In genomic region chr5:122821524-122821885, GRCm38 (mm10) we compare ENCODE assay signal across 8 mouse cellular contexts. TPM values are rescaled to one million over a fixed set of nuclear protein-coding genes. Genes with fewer than 3 reads are reported as not detected.
DNase-seq lines count a peak whose midpoint lies in the region; ATAC-seq and TF ChIP-seq lines count a peak whose summit lies in the region.

No protein-coding gene starts in this region.

- 0 out of 4 replicates have a peak, but pooled peaks of 1 of the 2 experiments have one; percentile 19 for TF ChIP-seq EP300 in MEL (IDR thresholded peaks at IDR 0.05; ENCODE audit: low read depth in 1 of 2, low read length in 2 of 2)

- no peak for TF ChIP-seq RAD21 in MEL (IDR thresholded peaks at IDR 0.05; ENCODE audit: low read depth, low read length)

- peaks cover 8% of the 10 kb centered on the region for H3K79me2 ChIP-seq in MEL (ENCODE audit: control insufficient read depth, insufficient read depth, low read length, poor library complexity)

- WGBS in heart, embryonic 13.5 days = under 1% methylated on average over 10 of the region's 10 CpGs
- WGBS in hindbrain, embryonic 10.5 days = 0% methylated on average over 10 of the region's 10 CpGs

- no peaks in the 10 kb centered on the region for H3K9me3 ChIP-seq in heart, embryonic 13.5 days
- no peaks in the 10 kb centered on the region for H3K9me3 ChIP-seq in MEL (replicated peaks; ENCODE audit: insufficient read depth, low read length)
- no peaks in the 10 kb centered on the region for H3K9me3 ChIP-seq in hindbrain, embryonic 10.5 days

- peak overlapping the region; percentile 76 for H3K4me2 ChIP-seq in heart, embryonic 13.5 days

- peak overlapping the region; percentile 98 for H3K27ac ChIP-seq in heart, embryonic 13.5 days (replicated peaks)
- H3K27ac ChIP-seq in MEL (ENCODE audit: control insufficient read depth, low read depth, low read length) = peak overlapping the region; percentile 58
- H3K27ac ChIP-seq in hindbrain, embryonic 10.5 days = peak overlapping the region; percentile 94

- no peaks in the 10 kb centered on the region for H3K27me3 ChIP-seq in heart, embryonic 13.5 days (replicated peaks)
- H3K27me3 ChIP-seq in MEL (ENCODE audit: control insufficient read depth in 1 of 2, insufficient read depth in 2 of 2, low read length in 2 of 2) = no peaks in the 10 kb centered on the region
- H3K27me3 ChIP-seq in hindbrain, embryonic 10.5 days (ENCODE audit: insufficient read depth, poor library complexity, severe bottlenecking) = no peaks in the 10 kb centered on the region

- peak overlapping the region; percentile 89 for H3K4me3 ChIP-seq in heart, embryonic 13.5 days
- H3K4me3 ChIP-seq in MEL (ENCODE audit: control insufficient read depth in 1 of 2, insufficient read depth in 1 of 2, low read depth in 2 of 2, low read length in 2 of 2) = peak overlapping the region; percentile 63 to 71
- H3K4me3 ChIP-seq in hindbrain, embryonic 10.5 days = peak overlapping the region; percentile 86

- DNase-seq in heart, postnatal 25 days (ENCODE audit: low spot score) = no peak
- no peak for DNase-seq in MEL (ENCODE audit: low read depth, low spot score)
- DNase-seq in hindbrain, embryonic 10.5 days (ENCODE audit: low spot score) = no peak
- no peak for DNase-seq in urinary bladder, postnatal 36 days (ENCODE audit: low spot score in 2 of 2)
- no peak for DNase-seq in layer of hippocampus, postnatal 10 days (ENCODE audit: low spot score in 2 of 2)
- no peak for DNase-seq in retina, embryonic 14.5 days (ENCODE audit: low spot score)

- TF ChIP-seq CTCF in MEL (IDR thresholded peaks at IDR 0.05 in 2 of 3, conservative IDR thresholded peaks at IDR 0.05 in 1 of 3; ENCODE audit: control insufficient read depth in 1 of 3, insufficient read depth in 1 of 3, low read depth in 2 of 3, low read length in 3 of 3, poor library complexity in 1 of 3, severe bottlenecking in 1 of 3) = no peak

- TF ChIP-seq POLR2A in MEL (IDR thresholded peaks at IDR 0.05; ENCODE audit: control insufficient read depth in 1 of 2, insufficient read depth in 1 of 2, low read depth in 1 of 2, low read length in 2 of 2, poor library complexity in 1 of 2) = no peak; a peak in 1 of 4 replicates

- peak overlapping the region; percentile 84 for H3K9ac ChIP-seq in heart, embryonic 13.5 days
- peak overlapping the region; percentile 67 for H3K9ac ChIP-seq in MEL (ENCODE audit: control insufficient read depth, low read depth, low read length, poor library complexity, severe bottlenecking)

- H3K36me3 ChIP-seq in heart, embryonic 13.5 days = peaks cover 30% of the 10 kb centered on the region
- H3K36me3 ChIP-seq in MEL (ENCODE audit: control insufficient read depth in 1 of 2, insufficient read depth in 2 of 2, low read length in 2 of 2) = peaks cover 11 to 17% of the 10 kb centered on the region in 2 experiments
- H3K36me3 ChIP-seq in hindbrain, embryonic 10.5 days = peaks cover 31% of the 10 kb centered on the region

- intact Hi-C loops in heart, postnatal 25 days (cut with DNase I) = loop anchor here (5.0 to 10.0 kb wide), 2 partner anchors 76 to 233 kb away; no protein-coding TSS in a partner anchor

- peaks cover 15% of the 10 kb centered on the region for H3K4me1 ChIP-seq in heart, embryonic 13.5 days
- peaks cover 12 to 17% of the 10 kb centered on the region in 2 experiments for H3K4me1 ChIP-seq in MEL (ENCODE audit: control insufficient read depth in 1 of 2, insufficient read depth in 2 of 2, low read length in 2 of 2)
- H3K4me1 ChIP-seq in hindbrain, embryonic 10.5 days (replicated peaks) = peaks cover 12% of the 10 kb centered on the region

- no peak for ATAC-seq in heart, embryonic 13.5 days (ENCODE audit: extremely low read depth, insufficient number of reproducible peaks, low FRiP score, low TSS enrichment)
- peak; percentile 35 for ATAC-seq in megakaryocyte progenitor cell, adult 5-6 weeks (replicated peaks; ENCODE audit: poor library complexity)

TF ChIP-seq in MEL, 35 proteins besides CTCF, POLR2A, EP300 and RAD21:
- TF ChIP-seq ZMIZ1 (IDR thresholded peaks at IDR 0.05; ENCODE audit: low read depth, low read length) (0 out of 2 replicates have a peak, but pooled peaks have one; percentile 27), ELF1 (IDR thresholded peaks at IDR 0.05; ENCODE audit: low read depth, low read length) (no peak), MYC (IDR thresholded peaks at IDR 0.05; ENCODE audit: low read depth, low read length) (peak; percentile 38), CHD2 (IDR thresholded peaks at IDR 0.05; ENCODE audit: low read length) (no peak), BHLHE40 (IDR thresholded peaks at IDR 0.05; ENCODE audit: borderline replicate concordance, low read depth, low read length) (peak; percentile 5; the same call in 1 of the 2 replicates), ZNF384 (IDR thresholded peaks at IDR 0.05; ENCODE audit: low read depth, low read length) (peak; percentile 97), POLR2AphosphoS5 (IDR thresholded peaks at IDR 0.05; ENCODE audit: borderline replicate concordance, low read depth, low read length) (peak; percentile 11; the same call in 1 of the 2 replicates), CHD1 (IDR thresholded peaks at IDR 0.05; ENCODE audit: low read depth, low read length) (no peak), SIN3A (IDR thresholded peaks at IDR 0.05; ENCODE audit: low read length) (peak; percentile 44; the same call in 1 of the 2 replicates), USF2 (IDR thresholded peaks at IDR 0.05; ENCODE audit: borderline replicate concordance in 1 of 2, insufficient read depth in 1 of 2, low read depth in 1 of 2, low read length in 2 of 2) (no peak), GATA1 (IDR thresholded peaks at IDR 0.05; ENCODE audit: low read depth, low read length) (no peak), GABPA (IDR thresholded peaks at IDR 0.05; ENCODE audit: low read depth, low read length) (no peak), UBTF (IDR thresholded peaks at IDR 0.05; ENCODE audit: borderline replicate concordance, insufficient read depth, low read depth, low read length) (no peak)
TF ChIP-seq in MEL: peak in this region for 6.

RNA-seq across cellular contexts. Expression of gene Anapc5, which starts 0.4 kb away (rescaled TPM):
- 293 and 310 TPM in 2 replicates for polyA plus RNA-seq in heart, embryonic 13.5 days (2015; fragmentation: Nextera tagmentation; extraction: Ambion mirVana)
- total RNA-seq in heart, postnatal 25 days (2021) = 100 to 1,000 TPM; 161 to 165 TPM
- total RNA-seq in MEL (2012; rRNA removed) = 244 and 262 TPM in 2 replicates
- 100 to 1,000 TPM in 1 of 2 experiments, not detected in 1; 390 TPM for polyA plus RNA-seq in MEL (2012; ENCODE audit: insufficient read depth in 1 of 2, insufficient read length in 2 of 2, low read depth in 1 of 2, low replicate concordance in 2 of 2, missing spikeins in 1 of 2)
- polyA plus RNA-seq in hindbrain, embryonic 10.5 days (2016; fragmentation: Nextera tagmentation; extraction: Ambion mirVana) = 491 and 495 TPM in 2 replicates
- 193 and 210 TPM in 2 replicates for total RNA-seq in megakaryocyte progenitor cell, adult 5-6 weeks (2015)
- 298 and 322 TPM in 2 replicates for total RNA-seq in megakaryocyte progenitor cell, adult 5-6 weeks (2017)
- 100 to 1,000 TPM; 252 to 292 TPM for total RNA-seq in layer of hippocampus, postnatal 10 days (2021)

RNA-seq across cellular contexts. Expression of gene Rnf34, which starts 28.3 kb away (rescaled TPM):
- polyA plus RNA-seq in heart, embryonic 13.5 days (2015; fragmentation: Nextera tagmentation; extraction: Ambion mirVana) = 26.4 and 29.8 TPM in 2 replicates
- 10 to 100 TPM; 24.0 to 28.2 TPM for total RNA-seq in heart, postnatal 25 days (2021)
- 13.9 and 14.8 TPM in 2 replicates for total RNA-seq in MEL (2012; rRNA removed)
- 10 to 100 TPM in 1 of 2 experiments, not detected in 1; 27.4 TPM for polyA plus RNA-seq in MEL (2012; ENCODE audit: insufficient read depth in 1 of 2, insufficient read length in 2 of 2, low read depth in 1 of 2, low replicate concordance in 2 of 2, missing spikeins in 1 of 2)
- polyA plus RNA-seq in hindbrain, embryonic 10.5 days (2016; fragmentation: Nextera tagmentation; extraction: Ambion mirVana) = 47.6 and 48.3 TPM in 2 replicates
- total RNA-seq in megakaryocyte progenitor cell, adult 5-6 weeks (2015) = 7.9 and 10.1 TPM in 2 replicates
- 12.7 and 15.6 TPM in 2 replicates for total RNA-seq in megakaryocyte progenitor cell, adult 5-6 weeks (2017)
- total RNA-seq in layer of hippocampus, postnatal 10 days (2021) = 10 to 100 TPM; 43.5 to 57.1 TPM

RNA-seq across cellular contexts. Expression of gene Camkk2, which starts 42.3 kb away (rescaled TPM):
- 14.0 and 14.5 TPM in 2 replicates for polyA plus RNA-seq in heart, embryonic 13.5 days (2015; fragmentation: Nextera tagmentation; extraction: Ambion mirVana)
- 10 to 100 TPM; 11.0 to 11.4 TPM for total RNA-seq in heart, postnatal 25 days (2021)
- 16.3 and 23.7 TPM in 2 replicates for total RNA-seq in MEL (2012; rRNA removed)
- 10 to 100 TPM in 1 of 2 experiments, not detected in 1; 24.8 TPM for polyA plus RNA-seq in MEL (2012; ENCODE audit: insufficient read depth in 1 of 2, insufficient read length in 2 of 2, low read depth in 1 of 2, low replicate concordance in 2 of 2, missing spikeins in 1 of 2)
- 25.1 and 29.3 TPM in 2 replicates for polyA plus RNA-seq in hindbrain, embryonic 10.5 days (2016; fragmentation: Nextera tagmentation; extraction: Ambion mirVana)
- total RNA-seq in megakaryocyte progenitor cell, adult 5-6 weeks (2015) = 29.4 and 30.7 TPM in 2 replicates
- total RNA-seq in megakaryocyte progenitor cell, adult 5-6 weeks (2017) = 23.2 and 34.3 TPM in 2 replicates
- 100 to 1,000 TPM; 103 to 117 TPM for total RNA-seq in layer of hippocampus, postnatal 10 days (2021)
